Mouse (Mus musculus): ENCODE measurements around the gene Jmjd1c.
A peak's percentile ranks its signal among the peaks of the same experiment; 100 is the strongest.

The Jmjd1c gene

DNA sequence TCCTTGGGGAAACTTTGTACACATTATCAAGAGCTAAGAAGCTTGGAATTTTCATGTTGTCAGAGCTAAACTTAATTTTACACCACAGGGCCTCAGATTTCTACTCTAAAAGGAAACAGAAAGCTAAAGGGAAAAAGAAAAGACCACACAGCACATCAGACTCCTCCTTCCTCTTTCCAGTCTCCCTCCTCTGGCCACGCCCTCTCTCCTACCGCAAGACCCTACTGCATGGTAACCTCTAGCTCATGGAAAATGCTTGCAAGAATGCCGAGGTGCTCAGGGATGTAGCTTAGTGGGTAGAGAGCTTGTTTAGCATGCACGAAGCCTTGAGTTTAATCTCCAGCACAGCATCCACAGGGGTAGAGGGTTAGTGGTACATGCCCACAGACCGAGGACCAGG is 24.0 kb upstream of the Jmjd1c start:
- DNase-seq (ENCODE audit: low spot score in 2 of 2) = peak; percentile 40 to 55

DNA sequence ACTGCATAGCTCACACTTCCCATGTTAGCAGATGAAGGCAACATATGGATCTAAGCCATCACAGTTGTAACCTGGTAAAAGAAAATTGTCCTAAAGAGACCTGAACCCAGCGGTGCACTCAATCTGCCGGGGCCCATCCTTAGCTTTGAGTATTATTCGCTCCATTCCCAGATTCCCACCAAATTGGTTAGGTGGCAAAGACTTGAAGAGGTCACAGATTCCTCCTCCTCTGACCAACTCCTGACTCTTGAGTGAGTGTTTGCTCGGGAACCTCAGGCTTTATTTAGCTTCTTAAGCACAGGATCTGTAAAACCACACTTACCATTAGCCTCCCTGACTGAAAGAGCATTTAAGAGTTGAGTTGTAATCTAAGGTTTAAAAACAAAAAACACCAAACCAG is 23.3 kb upstream of the Jmjd1c start:
- DNase-seq (ENCODE audit: low spot score in 2 of 2) = no peak

- no peak for DNase-seq (ENCODE audit: low spot score in 2 of 2)
These were observed 22.3 kb upstream of the Jmjd1c start for GRCm38 (mm10) chr10:67073577-67073976.

DNA sequence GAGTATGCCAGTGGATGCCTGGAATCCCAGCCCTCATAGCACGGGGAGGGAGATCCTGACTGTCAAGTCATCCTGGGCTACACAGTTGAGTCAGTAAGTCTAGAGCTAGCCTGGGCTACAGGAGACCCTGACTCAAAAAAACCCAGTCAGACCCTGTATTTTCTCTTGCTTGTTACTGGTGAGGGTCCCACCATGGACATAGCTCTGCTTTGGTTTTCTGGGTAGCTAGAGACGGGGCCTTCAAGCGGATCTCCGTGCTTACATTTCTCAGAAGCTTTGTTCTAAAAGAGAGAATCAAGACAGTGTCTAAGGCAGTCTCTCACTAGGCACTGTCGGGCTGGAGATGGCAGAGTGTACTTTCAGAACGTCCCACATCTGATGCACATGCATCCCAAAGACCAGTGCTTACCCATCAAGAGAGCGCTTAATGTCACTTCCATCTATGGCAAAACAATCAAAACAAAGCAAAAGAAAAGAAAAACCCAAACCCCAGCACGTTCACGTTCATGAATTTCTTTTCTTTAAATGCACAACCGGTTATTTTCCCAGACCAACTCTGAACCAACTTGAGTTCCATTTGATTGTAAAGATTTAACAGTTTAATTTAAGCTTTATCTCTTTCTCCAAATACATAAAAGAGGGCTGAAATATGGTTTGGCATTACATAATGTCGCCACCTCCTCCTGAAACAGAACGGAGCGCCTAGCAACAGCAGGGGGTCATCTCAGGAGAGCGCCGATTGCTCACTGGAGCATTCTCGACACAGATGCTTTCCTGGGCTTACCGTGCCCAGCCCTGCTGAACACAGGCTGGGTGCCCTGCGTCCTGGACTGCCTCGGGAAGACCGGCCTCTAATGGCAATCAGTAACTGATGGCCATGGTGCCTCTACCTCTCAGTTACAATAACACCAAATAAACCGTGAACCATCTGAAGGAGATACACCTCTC is 19.7 kb upstream of the Jmjd1c start:
- no peak for DNase-seq (ENCODE audit: low spot score in 2 of 2)

- no peak for DNase-seq (ENCODE audit: low spot score in 2 of 2)
These were observed 16.9 kb upstream of the Jmjd1c start for GRCm38 (mm10) chr10:67079030-67079429.

- DNase-seq (ENCODE audit: low spot score in 2 of 2) = no peak
These were observed 14.5 kb upstream of the Jmjd1c start for GRCm38 (mm10) chr10:67081206-67082007.

- no peak for DNase-seq (ENCODE audit: low spot score in 2 of 2)
These were observed 13.4 kb upstream of the Jmjd1c start for GRCm38 (mm10) chr10:67082531-67082930.

DNA sequence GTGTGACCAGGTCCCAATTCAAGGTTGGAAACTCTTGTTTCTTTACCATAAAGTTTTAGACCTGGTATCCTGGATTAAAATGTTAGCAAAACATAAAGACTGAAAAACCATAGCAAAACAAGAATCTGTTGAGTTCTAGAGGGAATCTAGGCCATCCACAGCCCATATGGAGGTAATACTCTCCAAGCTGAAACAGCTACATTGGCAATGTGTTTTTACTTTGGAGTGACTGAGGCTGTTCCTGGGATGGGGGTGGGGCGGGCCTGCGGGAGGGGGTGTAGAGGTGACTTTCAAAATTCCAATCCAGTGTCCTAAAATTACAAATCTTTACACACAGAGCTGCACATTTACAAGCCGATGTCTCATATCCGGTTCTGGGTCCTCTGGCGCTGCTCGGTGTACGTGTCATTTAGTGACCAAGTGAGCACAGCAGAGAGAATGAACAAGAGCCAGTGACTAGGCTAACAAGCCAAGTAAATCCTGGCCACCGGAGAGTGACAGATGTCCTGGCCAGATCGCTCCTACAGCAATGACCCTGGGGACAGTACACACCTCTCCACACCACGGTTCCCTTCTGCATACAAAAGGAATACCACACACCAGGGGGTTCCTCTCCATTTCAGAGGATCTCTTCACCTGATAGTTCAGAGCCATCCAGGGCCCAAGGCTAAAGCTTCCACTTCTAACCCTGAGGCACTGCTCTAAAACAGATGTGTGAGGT is 12.3 kb upstream of the Jmjd1c start:
- DNase-seq (ENCODE audit: low spot score in 2 of 2) = no peak

- DNase-seq (ENCODE audit: low spot score in 2 of 2) = no peak
These were observed 10.8 kb upstream of the Jmjd1c start for GRCm38 (mm10) chr10:67085124-67085523.

DNA sequence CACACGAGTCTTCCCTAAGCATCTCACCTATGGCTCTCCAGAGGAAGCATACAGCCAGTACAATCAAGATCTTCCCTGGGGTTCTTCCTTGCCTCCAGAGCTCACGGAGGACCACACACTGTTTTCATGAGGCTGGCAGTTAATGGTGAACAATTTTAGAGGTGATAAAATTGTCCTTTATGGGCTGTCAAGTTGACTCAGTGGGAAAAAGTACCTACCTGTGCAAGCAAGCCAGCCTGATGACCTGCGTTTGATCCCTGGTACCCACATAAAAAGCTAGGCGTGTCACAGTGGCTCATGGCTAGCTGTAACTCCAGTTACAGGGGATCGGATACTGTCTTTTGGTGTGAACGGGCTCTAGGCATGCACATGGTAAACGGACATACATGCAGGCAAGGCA is 10.0 kb upstream of the Jmjd1c start:
- DNase-seq (ENCODE audit: low spot score in 2 of 2) = no peak

DNA sequence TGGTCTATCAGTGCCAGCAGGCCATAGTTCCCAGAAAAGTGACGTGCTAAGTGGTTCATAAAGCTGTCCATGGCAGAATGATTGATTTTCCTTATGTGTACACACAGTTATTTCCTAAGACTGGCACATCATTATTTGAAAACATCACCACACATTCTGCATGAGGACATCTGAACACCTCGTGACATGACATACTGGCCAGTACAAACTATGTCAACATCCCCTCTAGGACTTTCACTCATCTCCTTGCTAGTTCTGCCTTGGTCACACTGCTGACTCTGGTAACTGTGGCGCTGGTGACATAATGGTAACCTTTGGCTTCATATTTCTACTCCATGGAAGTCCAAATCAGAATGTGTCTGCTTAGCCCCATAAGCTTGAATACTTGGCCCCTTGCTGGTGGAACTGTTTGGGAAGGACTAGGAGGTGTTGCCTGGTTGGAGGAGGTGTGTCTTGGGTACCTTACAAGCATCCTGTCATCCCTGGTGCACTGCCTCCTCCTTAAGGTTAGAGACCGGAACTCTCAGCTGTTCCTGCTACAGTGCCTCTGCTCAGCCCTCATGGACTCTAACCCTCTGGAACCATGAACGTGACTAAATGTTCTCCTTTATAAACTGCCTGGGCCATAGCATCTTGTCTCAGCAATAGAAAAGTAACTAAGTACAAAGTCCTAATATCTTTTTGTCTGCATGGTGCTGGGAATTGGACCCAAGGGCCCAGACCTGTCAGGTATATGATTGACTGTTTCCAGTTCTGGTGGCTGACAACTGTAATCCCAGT is 8.3 kb upstream of the Jmjd1c start:
- no peak for DNase-seq (ENCODE audit: low spot score in 2 of 2)

- no peak for DNase-seq (ENCODE audit: low spot score in 2 of 2)
These were observed 5.3 kb upstream of the Jmjd1c start for GRCm38 (mm10) chr10:67090611-67091010.

DNA sequence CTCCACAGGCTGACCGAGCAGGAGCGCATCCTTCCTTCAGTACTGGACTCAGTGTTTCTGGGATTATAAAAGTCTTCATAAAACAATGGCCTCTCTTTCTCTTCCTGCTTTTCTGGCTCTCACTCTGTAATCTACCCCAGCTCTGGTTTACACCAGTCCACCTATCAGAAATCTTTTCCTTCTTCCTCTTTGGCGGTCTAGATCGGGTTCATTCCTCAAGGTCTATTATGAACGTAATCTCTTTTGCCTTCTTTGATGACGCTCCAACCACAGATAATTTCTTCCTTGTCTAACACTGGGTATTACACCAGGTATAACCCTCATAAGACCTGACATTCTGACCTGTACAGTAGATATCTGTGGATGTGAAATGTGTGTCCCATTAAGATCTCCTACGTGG is 1.0 kb upstream of the Jmjd1c start:
- no peak for DNase-seq (ENCODE audit: low spot score in 2 of 2)

DNA sequence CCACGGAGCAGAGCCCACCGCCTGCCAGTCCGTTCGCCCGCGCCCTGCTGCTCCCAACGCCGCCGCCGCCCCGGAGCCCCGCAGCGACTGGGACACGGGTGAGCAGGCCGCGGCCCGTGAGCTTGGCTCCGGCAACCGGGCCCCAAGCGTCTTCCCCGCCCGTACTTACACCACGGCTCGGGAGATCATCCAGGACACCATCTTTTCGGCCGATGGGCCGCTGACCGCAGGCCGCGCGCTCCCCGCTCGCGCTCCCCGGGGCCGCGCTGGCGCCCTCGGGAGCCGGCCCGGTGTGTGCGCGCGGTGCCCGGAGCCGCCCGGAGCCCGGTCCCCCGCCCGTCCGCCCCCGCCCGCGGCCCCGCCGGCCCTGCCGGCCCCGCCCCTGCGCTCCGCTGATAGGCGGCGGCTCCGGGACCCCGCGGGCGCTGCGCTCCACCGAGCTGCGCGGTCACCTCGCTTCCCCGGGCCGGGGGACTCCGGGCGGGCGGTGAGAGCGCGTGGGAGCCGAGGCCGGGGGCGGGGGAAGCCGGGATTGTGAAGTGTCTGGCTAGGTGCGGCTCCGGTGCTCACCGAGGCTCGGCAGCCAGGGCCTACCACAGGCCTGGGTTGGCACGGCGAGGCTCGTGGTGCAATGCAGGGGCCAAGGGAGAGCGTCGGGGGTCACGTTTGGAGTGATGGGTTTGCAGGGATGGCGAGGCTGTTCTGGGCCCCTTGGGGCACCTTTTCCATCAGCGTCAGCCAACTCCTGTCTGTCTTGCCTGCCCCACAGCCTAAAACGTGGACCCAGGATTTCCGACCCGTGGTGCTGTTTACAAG is 904 bp downstream of the Jmjd1c start, which contains the start of gene Reep3:
Gene Reep3 (minus strand): TSS at position 325 of the 816 bp plus-strand sequence.
- DNase-seq (ENCODE audit: low spot score in 2 of 2) = peak; percentile 77 to 80

DNA sequence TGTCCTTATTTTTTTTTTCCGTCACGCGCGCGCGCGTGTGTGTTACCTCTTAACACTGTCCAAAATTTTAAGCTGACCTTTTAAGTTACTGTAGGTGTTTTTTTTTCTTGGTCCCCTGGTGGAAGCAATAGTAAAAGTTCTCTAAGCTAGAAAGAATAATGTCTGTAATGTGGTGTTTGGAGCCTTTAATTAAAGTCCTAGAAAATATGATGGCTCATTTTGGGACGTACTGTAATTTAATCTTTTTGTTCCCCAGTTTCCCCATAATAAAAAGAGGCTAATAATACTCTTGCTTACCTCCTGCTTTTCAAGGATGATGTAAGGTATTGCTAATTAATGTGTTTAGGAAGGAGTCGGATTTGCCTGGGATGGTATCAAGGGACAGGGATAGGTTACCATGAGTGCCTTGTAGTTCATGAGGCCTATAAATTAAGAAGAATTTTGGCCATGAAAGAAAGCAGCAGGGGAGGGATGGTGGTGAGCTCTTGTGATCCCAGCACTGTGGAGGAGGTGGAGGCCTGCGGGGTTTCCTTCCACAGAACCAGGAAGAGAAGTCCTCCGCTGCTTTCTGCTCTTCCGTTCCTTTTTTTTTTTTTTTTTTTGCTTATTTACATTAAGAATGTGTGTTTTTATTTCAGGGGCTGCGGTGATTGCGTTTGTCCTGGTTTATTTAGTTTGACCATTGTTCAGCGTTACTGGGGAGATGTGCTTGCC is 1.7 kb downstream of the Jmjd1c start:
- no peak for DNase-seq (ENCODE audit: low spot score in 2 of 2)

GRCm38 (mm10) chr10:67098408-67099050 is 2.6 kb downstream of the Jmjd1c start:
- DNase-seq (ENCODE audit: low spot score in 2 of 2) = peak in 1 of 2 experiments; percentile 19

DNA sequence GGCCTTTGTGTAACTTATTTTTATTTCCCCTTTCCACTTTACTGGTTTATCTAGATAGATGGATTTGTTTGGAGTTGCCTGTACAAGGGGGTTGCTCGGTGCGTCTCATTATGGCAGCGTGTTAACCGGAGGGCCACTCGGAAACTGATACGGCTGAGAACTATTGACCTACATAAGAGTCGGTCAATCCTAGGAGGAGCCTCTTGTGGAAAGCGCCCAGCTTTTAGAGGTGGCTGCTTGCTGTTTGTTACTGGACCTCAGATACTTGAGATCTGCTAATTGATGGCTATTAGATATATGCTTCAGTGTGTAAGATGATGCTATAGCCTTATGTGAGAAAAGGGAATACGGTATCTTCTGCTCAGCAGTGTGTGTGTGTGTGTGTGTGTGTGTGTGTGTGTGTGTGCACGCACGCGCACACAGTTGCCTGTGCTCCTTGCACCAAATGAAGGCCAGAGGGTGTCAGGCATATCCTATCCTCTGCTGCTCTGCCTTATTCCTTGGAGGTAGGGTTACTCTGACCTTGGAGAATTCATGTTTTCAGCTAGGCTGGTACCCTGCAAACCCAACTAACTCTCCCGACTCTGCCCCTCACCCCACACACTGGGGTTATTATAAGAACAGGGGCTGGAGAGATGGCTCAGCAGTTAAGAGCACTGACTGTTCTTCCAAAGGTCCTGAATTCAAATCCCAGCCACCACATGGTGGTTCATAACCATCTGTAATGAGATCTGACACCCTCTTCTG is 3.4 kb downstream of the Jmjd1c start:
- DNase-seq (ENCODE audit: low spot score in 2 of 2) = no peak

- no peak for DNase-seq (ENCODE audit: low spot score in 2 of 2)
These were observed 4.2 kb downstream of the Jmjd1c start for GRCm38 (mm10) chr10:67100011-67100661.

Data from spleen, postnatal 36 days (tissue).